Mouse (Mus musculus): ENCODE measurements at regions not wholly inside any gene's neighbourhood (a gene's known extent, or its start where the extent isn't known, plus 50 kb on each side); places are given as distances from the start of the nearest gene placed in this dataset.

GRCm38 (mm10) chr7:70283836-70284235 is 82.7 kb downstream of the Nr2f2 start:
- Histone ChIP-seq H3K4me2 (ENCODE audit: low read depth, severe bottlenecking) (no peak overlapping the region), H3K27ac (replicated peaks; ENCODE audit: low read depth, low read length) (no peak overlapping the region), H3K9me3 (ENCODE audit: control insufficient read depth, low read length) (no peaks in the 10 kb centered on the region), H3K9ac (ENCODE audit: low read length) (no peak overlapping the region), H3K4me3 (ENCODE audit: low read depth, low read length) (no peak overlapping the region), H3K4me1 (ENCODE audit: control insufficient read depth, insufficient read depth, low read length) (peaks cover 8% of the 10 kb centered on the region), H3K27me3 (ENCODE audit: control insufficient read depth, insufficient read depth, low read length) (peaks cover 74% of the 10 kb centered on the region), H3K36me3 (ENCODE audit: control insufficient read depth, insufficient read depth, low read length) (no peaks in the 10 kb centered on the region)
- DNase-seq (ENCODE audit: low spot score) (no peak), ATAC-seq (ENCODE audit: insufficient number of reproducible peaks, low FRiP score, low TSS enrichment, low read depth) (no peak)
- WGBS, result 0% methylated on average over 1 of the region's 1 CpGs

GRCm38 (mm10) chr7:70283166-70283565 is 83.4 kb downstream of the Nr2f2 start:
- no peak for ATAC-seq (ENCODE audit: insufficient number of reproducible peaks, low FRiP score, low TSS enrichment, low read depth)

GRCm38 (mm10) chr7:70281891-70282515 is 84.5 kb downstream of the Nr2f2 start:
- H3K9me3 ChIP-seq (ENCODE audit: control insufficient read depth, low read length), result no peaks in the 10 kb centered on the region
- no peak overlapping the region for H3K4me2 ChIP-seq (ENCODE audit: low read depth, severe bottlenecking)
- peak; percentile 41 for DNase-seq (ENCODE audit: low spot score)
- no peak overlapping the region for H3K9ac ChIP-seq (ENCODE audit: low read length)
- 2% methylated on average over 11 of the region's 11 CpGs for WGBS
- H3K27ac ChIP-seq (replicated peaks; ENCODE audit: low read depth, low read length), result no peak overlapping the region
- peaks cover 65% of the 10 kb centered on the region for H3K27me3 ChIP-seq (ENCODE audit: control insufficient read depth, insufficient read depth, low read length)
- H3K4me3 ChIP-seq (ENCODE audit: low read depth, low read length), result no peak overlapping the region
- H3K4me1 ChIP-seq (ENCODE audit: control insufficient read depth, insufficient read depth, low read length), result peaks cover 8% of the 10 kb centered on the region
- no peaks in the 10 kb centered on the region for H3K36me3 ChIP-seq (ENCODE audit: control insufficient read depth, insufficient read depth, low read length)
- ATAC-seq (ENCODE audit: insufficient number of reproducible peaks, low FRiP score, low TSS enrichment, low read depth), result no peak

More at GRCm38 (mm10) chr7:70283166-70283565, 83.4 kb downstream of the Nr2f2 start:
- Histone ChIP-seq H3K36me3 (ENCODE audit: control insufficient read depth, insufficient read depth, low read length) (no peaks in the 10 kb centered on the region), H3K4me3 (ENCODE audit: low read depth, low read length) (no peak overlapping the region), H3K9me3 (ENCODE audit: control insufficient read depth, low read length) (no peaks in the 10 kb centered on the region), H3K4me1 (ENCODE audit: control insufficient read depth, insufficient read depth, low read length) (peaks cover 8% of the 10 kb centered on the region), H3K27me3 (ENCODE audit: control insufficient read depth, insufficient read depth, low read length) (peaks cover 72% of the 10 kb centered on the region), H3K9ac (ENCODE audit: low read length) (no peak overlapping the region), H3K27ac (replicated peaks; ENCODE audit: low read depth, low read length) (no peak overlapping the region), H3K4me2 (ENCODE audit: low read depth, severe bottlenecking) (no peak overlapping the region)
- DNase-seq (ENCODE audit: low spot score), result no peak
- WGBS, result 8% methylated on average over 4 of the region's 4 CpGs

GRCm38 (mm10) chr7:70281381-70281750 is 85.2 kb downstream of the Nr2f2 start:
- Histone ChIP-seq H3K27ac (replicated peaks; ENCODE audit: low read depth, low read length) (no peak overlapping the region), H3K27me3 (ENCODE audit: control insufficient read depth, insufficient read depth, low read length) (peaks cover 65% of the 10 kb centered on the region), H3K9me3 (ENCODE audit: control insufficient read depth, low read length) (no peaks in the 10 kb centered on the region), H3K4me3 (ENCODE audit: low read depth, low read length) (no peak overlapping the region), H3K4me1 (ENCODE audit: control insufficient read depth, insufficient read depth, low read length) (peaks cover 8% of the 10 kb centered on the region), H3K4me2 (ENCODE audit: low read depth, severe bottlenecking) (peak overlapping the region; percentile 38), H3K36me3 (ENCODE audit: control insufficient read depth, insufficient read depth, low read length) (no peaks in the 10 kb centered on the region), H3K9ac (ENCODE audit: low read length) (no peak overlapping the region)
- 1% methylated on average over 22 of the region's 22 CpGs for WGBS
- DNase-seq (ENCODE audit: low spot score) (no peak), ATAC-seq (ENCODE audit: insufficient number of reproducible peaks, low FRiP score, low TSS enrichment, low read depth) (no peak)

- peak; percentile 46; the same call in 1 of the 2 replicates for ATAC-seq (ENCODE audit: insufficient number of reproducible peaks, low FRiP score, low TSS enrichment, low read depth)
- DNase-seq (ENCODE audit: low spot score), result peak; percentile 73
- Histone ChIP-seq H3K9me3 (ENCODE audit: control insufficient read depth, low read length) (no peaks in the 10 kb centered on the region), H3K4me2 (ENCODE audit: low read depth, severe bottlenecking) (peak overlapping the region; percentile 38), H3K27ac (replicated peaks; ENCODE audit: low read depth, low read length) (no peak overlapping the region), H3K27me3 (ENCODE audit: control insufficient read depth, insufficient read depth, low read length) (peaks cover 65% of the 10 kb centered on the region), H3K4me1 (ENCODE audit: control insufficient read depth, insufficient read depth, low read length) (peaks cover 8% of the 10 kb centered on the region), H3K9ac (ENCODE audit: low read length) (0 out of 2 replicates have a peak overlapping the region, but pooled peaks have one; percentile 5), H3K4me3 (ENCODE audit: low read depth, low read length) (peak overlapping the region; percentile 5), H3K36me3 (ENCODE audit: control insufficient read depth, insufficient read depth, low read length) (no peaks in the 10 kb centered on the region)
- under 1% methylated on average over 42 of the region's 42 CpGs for WGBS
Observed at GRCm38 (mm10) chr7:70280643-70281380, 85.7 kb downstream of the Nr2f2 start.

GRCm38 (mm10) chr7:70279927-70280642 is 86.5 kb downstream of the Nr2f2 start:
- no peak overlapping the region for H3K9ac ChIP-seq (ENCODE audit: low read length)
- WGBS, result under 1% methylated on average over 31 of the region's 31 CpGs
- ATAC-seq (ENCODE audit: insufficient number of reproducible peaks, low FRiP score, low TSS enrichment, low read depth), result no peak

GRCm38 (mm10) chr7:70279101-70279500 is 87.4 kb downstream of the Nr2f2 start:
- Histone ChIP-seq H3K27me3 (ENCODE audit: control insufficient read depth, insufficient read depth, low read length) (peaks cover 54% of the 10 kb centered on the region), H3K4me1 (ENCODE audit: control insufficient read depth, insufficient read depth, low read length) (peaks cover 8% of the 10 kb centered on the region), H3K36me3 (ENCODE audit: control insufficient read depth, insufficient read depth, low read length) (no peaks in the 10 kb centered on the region), H3K27ac (replicated peaks; ENCODE audit: low read depth, low read length) (no peak overlapping the region), H3K4me3 (ENCODE audit: low read depth, low read length) (no peak overlapping the region), H3K9ac (ENCODE audit: low read length) (no peak overlapping the region), H3K9me3 (ENCODE audit: control insufficient read depth, low read length) (no peaks in the 10 kb centered on the region), H3K4me2 (ENCODE audit: low read depth, severe bottlenecking) (no peak overlapping the region)
- 12% methylated on average over 3 of the region's 3 CpGs for WGBS
- no peak for ATAC-seq (ENCODE audit: insufficient number of reproducible peaks, low FRiP score, low TSS enrichment, low read depth)
- DNase-seq (ENCODE audit: low spot score), result no peak

More at GRCm38 (mm10) chr7:70279927-70280642, 86.5 kb downstream of the Nr2f2 start:
- H3K27me3 ChIP-seq (ENCODE audit: control insufficient read depth, insufficient read depth, low read length), result peaks cover 57% of the 10 kb centered on the region
- DNase-seq (ENCODE audit: low spot score), result peak; percentile 71
- no peak overlapping the region for H3K27ac ChIP-seq (replicated peaks; ENCODE audit: low read depth, low read length)
- no peaks in the 10 kb centered on the region for H3K36me3 ChIP-seq (ENCODE audit: control insufficient read depth, insufficient read depth, low read length)
- H3K4me2 ChIP-seq (ENCODE audit: low read depth, severe bottlenecking), result peak overlapping the region; percentile 38
- no peaks in the 10 kb centered on the region for H3K9me3 ChIP-seq (ENCODE audit: control insufficient read depth, low read length)
- peaks cover 8% of the 10 kb centered on the region for H3K4me1 ChIP-seq (ENCODE audit: control insufficient read depth, insufficient read depth, low read length)
- peak overlapping the region; percentile 5 for H3K4me3 ChIP-seq (ENCODE audit: low read depth, low read length)

GRCm38 (mm10) chr7:70276078-70276477 is 90.5 kb downstream of the Nr2f2 start:
- no peak overlapping the region for H3K27ac ChIP-seq (replicated peaks; ENCODE audit: low read depth, low read length)
- peaks cover 26% of the 10 kb centered on the region for H3K27me3 ChIP-seq (ENCODE audit: control insufficient read depth, insufficient read depth, low read length)
- H3K9ac ChIP-seq (ENCODE audit: low read length), result no peak overlapping the region
- no peaks in the 10 kb centered on the region for H3K9me3 ChIP-seq (ENCODE audit: control insufficient read depth, low read length)
- peaks cover 5% of the 10 kb centered on the region for H3K4me1 ChIP-seq (ENCODE audit: control insufficient read depth, insufficient read depth, low read length)
- no peak for ATAC-seq (ENCODE audit: insufficient number of reproducible peaks, low FRiP score, low TSS enrichment, low read depth)
- no peak overlapping the region for H3K4me2 ChIP-seq (ENCODE audit: low read depth, severe bottlenecking)
- no peaks in the 10 kb centered on the region for H3K36me3 ChIP-seq (ENCODE audit: control insufficient read depth, insufficient read depth, low read length)
- no peak for DNase-seq (ENCODE audit: low spot score)
- WGBS, result 81% methylated on average over 2 of the region's 2 CpGs
- no peak overlapping the region for H3K4me3 ChIP-seq (ENCODE audit: low read depth, low read length)

Measured in limb, embryonic 11.5 days (tissue).